Mouse (Mus musculus): ENCODE measurements at regions not wholly inside any gene's neighbourhood (a gene's known extent, or its start where the extent isn't known, plus 50 kb on each side); places are given as distances from the start of the nearest gene placed in this dataset.

GRCm38 (mm10) chr5:28891988-28892387, 303.8 kb upstream of the Rnf32 start:
- DNase-seq (ENCODE audit: low spot score): no peak
- no peaks in the 10 kb centered on the region for H3K4me1 ChIP-seq (ENCODE audit: insufficient read depth, low read length)
- H3K27ac ChIP-seq: no peak overlapping the region
- no peak overlapping the region for H3K4me3 ChIP-seq (ENCODE audit: low read length)
- H3K4me2 ChIP-seq (ENCODE audit: low read depth, low read length): no peak overlapping the region
- H3K9ac ChIP-seq (replicated peaks; ENCODE audit: low read length): no peak overlapping the region
- 75% methylated on average over 7 of the region's 7 CpGs for WGBS
- no peaks in the 10 kb centered on the region for H3K9me3 ChIP-seq (ENCODE audit: low read length)
- no peaks in the 10 kb centered on the region for H3K36me3 ChIP-seq (ENCODE audit: insufficient read depth, low read length)
- no peak for TF ChIP-seq CTCF (IDR thresholded peaks at IDR 0.05; ENCODE audit: low read depth)
- H3K27me3 ChIP-seq (ENCODE audit: insufficient read depth, low read length): no peaks in the 10 kb centered on the region
- no peak for ATAC-seq

- H3K27ac ChIP-seq: no peak overlapping the region
- no peak overlapping the region for H3K9ac ChIP-seq (replicated peaks; ENCODE audit: low read length)
- H3K4me3 ChIP-seq (ENCODE audit: low read length): no peak overlapping the region
- DNase-seq (ENCODE audit: low spot score) (no peak), ATAC-seq (no peak)
- no peaks in the 10 kb centered on the region for H3K27me3 ChIP-seq (ENCODE audit: insufficient read depth, low read length)
- H3K9me3 ChIP-seq (ENCODE audit: low read length): no peaks in the 10 kb centered on the region
- H3K4me1 ChIP-seq (ENCODE audit: insufficient read depth, low read length): no peaks in the 10 kb centered on the region
- no peak overlapping the region for H3K4me2 ChIP-seq (ENCODE audit: low read depth, low read length)
- WGBS: 82% methylated on average over 5 of the region's 5 CpGs
- H3K36me3 ChIP-seq (ENCODE audit: insufficient read depth, low read length): no peaks in the 10 kb centered on the region
- TF ChIP-seq CTCF (IDR thresholded peaks at IDR 0.05; ENCODE audit: low read depth): no peak
Measured at GRCm38 (mm10) chr5:28884746-28885365, 310.9 kb upstream of the Rnf32 start.

DNA sequence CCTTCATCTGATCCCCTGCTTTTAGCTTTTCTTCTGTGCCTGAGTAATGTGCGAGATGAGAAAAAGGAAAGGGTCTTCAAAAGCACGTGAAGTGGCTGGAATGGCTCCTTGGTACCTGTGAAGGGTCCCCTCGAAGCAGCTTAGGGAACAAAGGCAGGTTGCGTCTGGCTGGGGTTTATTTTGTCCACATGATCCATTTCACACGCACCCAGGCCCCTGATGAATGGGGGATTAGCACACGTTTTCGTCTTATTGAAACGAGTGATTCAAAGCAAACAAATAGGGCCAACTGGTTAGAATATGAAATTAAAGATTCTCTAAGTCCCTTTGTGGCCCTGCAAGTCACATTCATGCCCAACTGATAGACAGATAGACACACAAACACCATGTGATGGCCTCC, 319.6 kb upstream of the Rnf32 start:
- Histone ChIP-seq H3K4me2 (ENCODE audit: low read depth, low read length) (no peak overlapping the region), H3K9me3 (ENCODE audit: low read length) (no peaks in the 10 kb centered on the region), H3K4me1 (ENCODE audit: insufficient read depth, low read length) (no peaks in the 10 kb centered on the region), H3K27ac (no peak overlapping the region), H3K27me3 (ENCODE audit: insufficient read depth, low read length) (no peaks in the 10 kb centered on the region), H3K9ac (replicated peaks; ENCODE audit: low read length) (no peak overlapping the region), H3K4me3 (ENCODE audit: low read length) (no peak overlapping the region), H3K36me3 (ENCODE audit: insufficient read depth, low read length) (no peaks in the 10 kb centered on the region)
- ATAC-seq: no peak
- no peak for DNase-seq (ENCODE audit: low spot score)
- TF ChIP-seq CTCF (IDR thresholded peaks at IDR 0.05; ENCODE audit: low read depth): no peak
- WGBS: 71% methylated on average over 8 of the region's 8 CpGs

GRCm38 (mm10) chr5:28873600-28874265, 322.1 kb upstream of the Rnf32 start:
- Histone ChIP-seq H3K36me3 (ENCODE audit: insufficient read depth, low read length) (no peaks in the 10 kb centered on the region), H3K27me3 (ENCODE audit: insufficient read depth, low read length) (no peaks in the 10 kb centered on the region), H3K4me3 (ENCODE audit: low read length) (no peak overlapping the region), H3K9ac (replicated peaks; ENCODE audit: low read length) (no peak overlapping the region), H3K4me1 (ENCODE audit: insufficient read depth, low read length) (no peaks in the 10 kb centered on the region), H3K4me2 (ENCODE audit: low read depth, low read length) (no peak overlapping the region), H3K9me3 (ENCODE audit: low read length) (no peaks in the 10 kb centered on the region), H3K27ac (no peak overlapping the region)
- ATAC-seq (no peak), DNase-seq (ENCODE audit: low spot score) (no peak)
- 93% methylated on average over 3 of the region's 3 CpGs for WGBS
- TF ChIP-seq CTCF (IDR thresholded peaks at IDR 0.05; ENCODE audit: low read depth): no peak

DNA sequence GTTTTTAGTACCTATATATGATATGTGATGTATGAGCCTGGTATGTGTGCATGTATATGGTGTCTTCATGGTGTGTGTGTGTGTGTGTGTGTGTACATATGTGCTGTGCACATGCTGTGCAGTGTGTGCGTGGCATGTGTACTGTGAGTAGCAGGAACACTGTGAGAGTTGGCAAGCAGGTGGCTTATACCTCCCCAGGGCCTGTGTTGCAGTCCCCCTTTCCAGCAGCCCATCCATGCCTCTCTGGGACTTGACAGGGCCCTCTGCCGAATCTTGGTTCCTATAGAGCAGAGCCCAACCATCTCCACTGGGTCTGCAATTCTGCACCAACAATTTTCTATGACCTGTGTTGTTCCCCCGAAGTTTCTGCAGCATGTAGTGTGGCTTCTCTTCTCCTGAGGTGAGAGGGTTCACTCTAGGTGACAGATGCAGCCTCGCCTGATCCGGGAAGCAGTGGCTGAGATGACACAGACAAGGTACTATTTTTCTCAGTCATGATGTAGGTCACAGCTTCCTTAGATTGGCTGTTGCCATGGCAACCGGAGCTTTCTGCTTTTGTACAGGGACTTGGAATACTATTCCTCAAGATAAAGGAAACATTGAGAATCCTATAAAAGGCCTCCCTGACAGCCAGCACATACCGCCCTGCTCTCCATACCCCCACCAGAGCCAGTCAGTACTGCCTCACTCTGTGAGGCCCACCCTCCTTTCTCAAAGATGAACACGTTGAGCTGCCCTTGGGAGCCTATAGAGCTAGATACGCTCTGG, 336.0 kb upstream of the Rnf32 start:
- 48% methylated on average over 9 of the region's 9 CpGs for WGBS
- Histone ChIP-seq H3K9me3 (ENCODE audit: low read length) (no peaks in the 10 kb centered on the region), H3K27ac (peak overlapping the region; percentile 64), H3K4me3 (ENCODE audit: low read length) (no peak overlapping the region), H3K4me1 (ENCODE audit: insufficient read depth, low read length) (peaks cover 6% of the 10 kb centered on the region), H3K9ac (replicated peaks; ENCODE audit: low read length) (no peak overlapping the region), H3K4me2 (ENCODE audit: low read depth, low read length) (no peak overlapping the region), H3K36me3 (ENCODE audit: insufficient read depth, low read length) (no peaks in the 10 kb centered on the region), H3K27me3 (ENCODE audit: insufficient read depth, low read length) (no peaks in the 10 kb centered on the region)
- no peak for TF ChIP-seq CTCF (IDR thresholded peaks at IDR 0.05; ENCODE audit: low read depth)
- DNase-seq (ENCODE audit: low spot score) (peak; percentile 87), ATAC-seq (peak; percentile 88)

- Histone ChIP-seq H3K4me3 (ENCODE audit: low read length) (no peak overlapping the region), H3K4me2 (ENCODE audit: low read depth, low read length) (no peak overlapping the region), H3K4me1 (ENCODE audit: insufficient read depth, low read length) (no peaks in the 10 kb centered on the region), H3K9me3 (ENCODE audit: low read length) (no peaks in the 10 kb centered on the region), H3K9ac (replicated peaks; ENCODE audit: low read length) (no peak overlapping the region), H3K27me3 (ENCODE audit: insufficient read depth, low read length) (no peaks in the 10 kb centered on the region), H3K36me3 (ENCODE audit: insufficient read depth, low read length) (no peaks in the 10 kb centered on the region), H3K27ac (no peak overlapping the region)
- no peak for TF ChIP-seq CTCF (IDR thresholded peaks at IDR 0.05; ENCODE audit: low read depth)
- 67% methylated on average over 12 of the region's 12 CpGs for WGBS
- ATAC-seq: no peak
- peak; percentile 22 for DNase-seq (ENCODE audit: low spot score)
Measured at GRCm38 (mm10) chr5:28838141-28838925, 357.5 kb upstream of the Rnf32 start.

Data from hindbrain, postnatal 0 days (tissue).